Mouse (Mus musculus): ENCODE data around the gene Mthfsd.

Gene Mthfsd

GRCm38 (mm10) chr8:121088281-121088680 lies 19.9 kb downstream of the Mthfsd start:
- DNase-seq: no peak

- DNase-seq: no peak
Observed at GRCm38 (mm10) chr8:121086004-121086900, 21.9 kb downstream of the Mthfsd start.

- DNase-seq: no peak
Observed at GRCm38 (mm10) chr8:121085561-121085960, 22.6 kb downstream of the Mthfsd start.

DNA sequence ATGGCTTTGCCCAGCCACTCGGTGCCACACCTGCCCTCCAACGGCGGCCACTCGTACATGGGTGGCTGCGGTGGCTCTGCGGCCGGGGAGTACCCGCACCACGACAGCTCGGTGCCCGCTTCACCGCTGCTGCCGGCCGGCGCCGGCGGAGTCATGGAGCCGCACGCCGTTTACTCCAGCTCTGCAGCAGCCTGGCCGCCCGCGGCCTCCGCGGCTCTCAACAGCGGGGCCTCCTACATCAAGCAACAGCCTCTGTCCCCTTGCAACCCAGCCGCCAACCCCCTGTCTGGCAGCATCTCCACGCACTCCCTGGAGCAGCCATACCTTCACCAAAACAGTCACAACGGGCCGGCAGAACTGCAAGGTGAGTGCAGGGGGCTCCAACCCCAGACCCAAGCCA lies 23.2 kb downstream of the Mthfsd start:
- DNase-seq: no peak

GRCm38 (mm10) chr8:121084210-121084951 lies 23.8 kb downstream of the Mthfsd start, which contains the start of gene Foxf1:
Gene Foxf1, plus strand, starts transcription at chr8:121084386.
- DNase-seq: no peak

GRCm38 (mm10) chr8:121083936-121084209 lies 24.3 kb downstream of the Mthfsd start:
- DNase-seq: no peak

GRCm38 (mm10) chr8:121083093-121083935 lies 24.9 kb downstream of the Mthfsd start:
- no peak for DNase-seq

GRCm38 (mm10) chr8:121082218-121083092 lies 25.7 kb downstream of the Mthfsd start:
- DNase-seq: no peak

GRCm38 (mm10) chr8:121081398-121081797 lies 26.8 kb downstream of the Mthfsd start:
- DNase-seq: no peak

- no peak for DNase-seq
Observed at GRCm38 (mm10) chr8:121080361-121081090, 27.7 kb downstream of the Mthfsd start.

DNA sequence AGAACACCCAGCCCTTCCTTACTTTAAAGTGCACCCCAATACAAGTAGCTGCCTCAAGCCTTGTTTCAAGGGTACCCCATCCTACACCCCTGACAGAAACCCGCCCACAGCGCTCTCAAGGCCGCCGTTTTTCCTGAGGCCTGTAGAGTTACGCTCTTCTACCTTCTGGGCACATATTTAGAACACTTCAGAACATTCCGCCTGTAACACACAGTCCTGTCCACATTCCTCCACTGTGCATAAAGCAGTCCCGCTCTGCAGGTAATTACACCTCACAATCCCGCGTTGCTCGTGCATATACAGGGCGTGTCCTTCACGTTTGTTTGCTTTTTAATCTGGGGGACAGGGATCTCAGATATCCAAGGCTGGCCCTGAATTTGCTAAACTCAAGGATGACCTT lies 28.2 kb downstream of the Mthfsd start:
- DNase-seq: no peak

DNA sequence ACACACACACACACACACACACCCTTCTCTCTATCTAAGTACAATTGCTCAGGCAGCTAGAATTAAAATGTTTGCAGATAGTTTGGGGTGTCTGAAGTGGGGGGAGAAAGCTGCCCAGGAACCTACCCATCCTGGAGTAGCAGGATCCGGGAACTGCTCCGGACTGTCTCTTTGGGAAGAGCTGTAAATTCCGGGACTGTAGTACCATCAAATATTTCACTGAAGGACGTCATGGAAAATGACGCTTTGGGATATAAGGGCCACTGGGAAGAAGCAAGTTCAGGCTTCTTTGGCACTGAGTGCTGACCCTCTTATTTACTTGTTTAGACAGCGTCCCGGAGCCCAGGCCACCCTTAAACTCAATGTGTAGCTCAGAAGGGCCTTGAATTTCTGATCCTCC lies 29.0 kb downstream of the Mthfsd start:
- no peak for DNase-seq

DNA sequence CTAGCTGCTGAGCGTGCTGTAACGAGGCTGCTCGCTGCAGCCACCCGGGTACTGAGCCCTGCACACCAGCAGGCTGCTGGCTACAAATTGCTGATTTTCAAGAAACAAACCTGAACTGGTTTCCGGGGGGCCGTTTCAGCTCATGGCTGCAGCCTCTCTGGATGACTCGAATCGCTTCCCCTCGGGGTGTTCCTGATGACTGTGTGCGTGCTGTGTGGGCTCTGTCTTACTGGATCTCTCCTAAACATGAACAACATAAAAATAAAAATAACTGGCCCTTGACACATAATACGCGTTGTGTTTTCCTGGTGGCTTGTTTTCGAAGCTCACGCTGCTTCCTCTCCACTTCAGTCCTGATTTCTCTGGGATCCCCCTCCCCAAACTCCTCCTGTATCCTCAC lies 29.5 kb downstream of the Mthfsd start:
- no peak for DNase-seq

- no peak for DNase-seq
Observed at GRCm38 (mm10) chr8:121076555-121076954, 31.6 kb downstream of the Mthfsd start.

- no peak for DNase-seq
Observed at GRCm38 (mm10) chr8:121075936-121076335, 32.3 kb downstream of the Mthfsd start.

GRCm38 (mm10) chr8:121074848-121075145 lies 33.4 kb downstream of the Mthfsd start:
- no peak for DNase-seq

GRCm38 (mm10) chr8:121074108-121074847 lies 33.9 kb downstream of the Mthfsd start:
- DNase-seq: no peak

DNA sequence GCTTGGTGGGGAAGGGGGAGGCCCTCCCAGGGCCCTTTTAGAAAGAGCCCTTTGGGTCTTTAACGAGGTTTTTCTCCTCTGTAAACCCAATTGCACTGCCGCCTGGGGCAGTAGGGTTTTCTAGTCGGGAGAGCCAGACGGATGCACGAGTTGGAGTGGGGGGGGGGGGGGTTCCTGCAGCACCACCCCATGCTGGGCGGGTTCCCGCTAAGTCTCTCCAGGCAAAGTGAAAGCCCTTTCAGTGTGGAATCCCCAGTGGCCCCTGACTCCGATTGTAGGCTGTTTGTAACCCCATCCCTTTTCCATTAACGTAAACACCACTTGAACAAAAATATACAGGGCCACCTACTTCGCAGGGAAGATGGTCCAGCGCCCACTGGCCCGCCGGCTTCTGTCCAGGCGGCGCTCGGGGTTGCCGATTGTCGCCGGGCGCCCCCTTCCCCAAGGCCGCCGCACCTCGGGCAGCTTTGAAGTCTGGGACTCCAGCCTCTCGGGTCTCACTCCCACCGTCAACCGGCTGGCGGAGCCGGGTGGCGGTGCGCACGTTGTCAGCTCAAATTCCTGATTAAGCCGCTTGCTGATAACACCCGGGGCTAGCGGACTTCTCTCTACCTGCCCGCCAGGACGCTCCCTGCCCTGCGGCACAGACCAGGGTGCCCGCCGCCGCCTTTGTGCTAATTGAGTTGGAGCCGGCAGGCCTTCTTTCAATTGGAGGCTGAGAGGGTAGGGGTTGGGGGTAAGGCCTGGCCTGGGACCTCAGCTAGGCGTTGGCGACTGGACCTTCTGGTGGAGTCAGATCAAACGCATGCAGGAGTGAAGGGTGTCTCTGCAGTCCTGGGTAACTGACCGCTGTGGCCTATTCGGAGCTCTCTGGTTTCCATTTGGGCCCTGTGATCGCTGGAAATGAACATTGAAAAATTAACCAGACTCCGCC lies 34.8 kb downstream of the Mthfsd start:
- no peak for DNase-seq

DNA sequence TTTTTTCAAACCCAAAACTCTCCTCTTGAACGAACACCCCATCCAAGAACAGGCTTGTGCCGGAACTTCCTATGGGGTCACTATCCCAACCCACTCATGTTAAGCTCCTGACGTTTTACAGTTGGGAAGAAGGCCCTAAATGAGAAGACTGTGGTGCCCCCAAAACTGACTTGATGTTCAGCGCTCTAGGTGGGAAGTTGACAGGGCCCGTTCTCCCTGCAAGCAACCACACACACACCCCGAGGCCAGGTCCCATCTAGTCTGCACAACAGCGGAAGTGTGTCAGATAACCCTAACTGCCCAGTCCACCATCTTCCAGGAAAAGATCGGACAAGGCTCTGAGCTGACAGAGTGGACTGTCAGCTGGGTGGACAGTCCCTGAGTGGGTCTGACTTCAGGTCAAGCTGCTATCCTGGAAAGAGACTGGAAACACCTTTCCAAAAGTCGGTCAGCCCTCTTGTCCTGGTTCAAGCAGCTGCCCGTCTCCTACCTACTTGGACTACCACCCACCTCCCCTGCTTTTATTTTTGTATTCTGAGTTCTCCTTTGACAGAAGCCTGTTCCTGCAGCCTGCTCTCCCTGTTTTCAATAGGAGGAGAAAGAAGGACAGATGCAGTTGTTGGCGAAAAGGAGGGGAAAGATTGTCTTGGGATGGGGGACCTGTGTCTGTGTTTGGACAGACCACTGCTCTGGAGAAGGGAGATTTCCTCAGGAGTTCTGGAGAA lies 35.6 kb downstream of the Mthfsd start:
- no peak for DNase-seq
